Mouse (Mus musculus): ENCODE measurements around the gene Surf2.

- TF ChIP-seq CTCF (IDR thresholded peaks at IDR 0.05; ENCODE audit: borderline replicate concordance, control insufficient read depth, extremely low read depth, insufficient read depth, low read length, poor library complexity), result no peak
- no peak for TF ChIP-seq POLR2A (IDR thresholded peaks at IDR 0.05; ENCODE audit: control insufficient read depth, extremely low read depth, insufficient read depth, low read length, poor library complexity)
Observed at GRCm38 (mm10) chr2:26957488-26957859, 41.3 kb downstream of the Surf2 start.
